Mouse (Mus musculus): Measurements from ENCODE around the gene Cd163l1.

Gene Cd163l1

DNA sequence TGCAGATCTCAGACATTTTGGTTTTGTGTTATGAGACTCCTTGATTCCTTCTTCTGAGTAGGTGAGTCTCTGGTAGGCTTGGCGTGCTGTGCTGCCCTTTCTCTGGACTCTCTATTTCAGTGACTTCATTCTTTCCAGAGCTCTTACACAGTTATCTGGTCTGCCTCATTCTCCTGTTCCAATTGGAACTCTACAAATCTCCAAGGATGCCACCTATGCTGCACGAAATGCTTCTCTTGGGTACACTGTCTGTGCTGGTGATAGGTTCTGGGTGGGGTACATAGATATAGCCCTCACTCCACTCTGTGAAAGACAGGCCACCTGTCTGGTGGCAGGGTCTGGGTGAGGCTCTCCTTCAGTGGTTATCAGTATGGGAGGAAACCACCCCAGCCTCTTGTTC lies at the start of gene Cd163l1:
Gene Cd163l1, plus strand, starts transcription at position 301 of the 400 bp plus-strand sequence.
- DNase-seq = no peak

DNA sequence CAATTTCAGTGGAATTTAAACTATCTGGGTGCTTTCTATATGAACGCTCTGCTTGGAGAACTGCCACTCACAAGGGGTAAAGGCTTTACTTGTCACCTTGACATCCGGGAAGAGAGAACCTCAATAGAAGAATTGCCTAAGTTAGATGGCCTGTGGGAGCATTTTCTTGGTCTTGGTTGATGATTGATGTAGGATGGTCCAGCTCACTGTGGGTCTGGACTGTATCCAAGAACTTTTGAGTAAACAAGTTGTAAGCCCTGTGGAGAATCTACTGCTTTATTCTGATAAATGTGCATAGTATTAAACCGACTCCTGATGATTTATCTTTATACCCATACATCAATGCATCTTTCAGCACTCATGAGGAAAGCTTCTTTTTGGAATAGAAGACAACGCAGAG lies 48.7 kb upstream of the Cd163l1 start:
- DNase-seq = no peak

DNA sequence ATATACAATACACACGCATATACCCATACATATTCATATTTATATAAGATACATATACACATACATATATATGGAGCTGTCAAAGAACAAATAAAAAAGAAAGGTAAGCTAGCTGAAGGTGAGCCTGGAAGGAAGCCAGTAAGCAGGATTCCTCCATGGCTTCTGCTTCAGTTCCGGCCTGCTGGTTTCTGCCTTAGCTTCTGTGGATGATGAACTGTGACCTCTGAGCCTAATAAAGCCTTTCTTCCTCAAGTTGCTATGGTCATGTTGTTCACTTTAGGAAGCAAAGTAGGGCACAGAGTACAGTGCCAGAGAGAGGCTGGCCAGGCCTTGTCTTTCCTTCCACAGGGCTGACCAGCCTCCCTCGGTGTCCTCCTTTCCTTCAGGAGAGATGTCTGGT lies 47.2 kb upstream of the Cd163l1 start:
- no peak for DNase-seq

DNA sequence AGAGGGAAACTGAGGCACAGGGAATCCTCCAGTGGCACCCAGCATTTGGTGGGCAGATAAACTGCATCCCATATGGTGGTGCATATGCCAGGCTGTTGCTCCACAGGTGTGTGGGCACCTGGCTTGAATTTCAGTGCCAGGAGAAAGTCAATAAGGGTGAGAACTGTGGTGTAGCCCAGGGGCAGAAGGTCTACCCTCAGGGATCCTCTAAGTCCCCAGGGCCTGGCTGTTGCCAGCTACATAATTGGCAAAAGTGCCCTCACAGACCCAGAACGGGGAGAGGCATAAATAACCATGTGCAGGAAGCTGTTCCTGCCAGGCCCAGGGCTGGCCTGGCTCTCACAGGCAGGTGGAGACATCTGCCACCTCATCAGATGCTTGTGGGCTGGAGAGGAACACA lies 45.1 kb upstream of the Cd163l1 start, which contains the start of gene Olfr523:
Gene Olfr523, plus strand, starts transcription at position 282 of the 400 bp plus-strand sequence.
- DNase-seq = no peak

DNA sequence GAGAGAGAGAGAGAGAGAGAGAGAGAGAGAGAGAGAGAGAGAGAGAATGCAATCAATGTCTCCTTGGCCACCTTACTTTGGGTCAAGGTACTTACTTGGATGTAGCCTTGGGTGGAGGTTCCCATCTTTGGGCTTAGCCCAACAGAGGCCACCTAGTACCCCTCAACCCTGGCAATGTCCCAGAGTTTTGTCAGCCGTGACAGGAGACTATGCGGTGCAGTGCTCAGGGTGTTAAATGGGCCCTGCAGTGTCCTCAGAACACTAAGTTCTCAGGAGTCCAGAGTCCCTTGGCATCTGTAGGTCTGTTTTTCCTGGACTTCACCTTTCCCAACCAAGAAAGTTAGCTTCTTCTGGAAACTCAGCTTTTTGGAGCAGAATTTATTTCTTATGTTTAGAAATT lies 38.9 kb upstream of the Cd163l1 start:
- DNase-seq = no peak

DNA sequence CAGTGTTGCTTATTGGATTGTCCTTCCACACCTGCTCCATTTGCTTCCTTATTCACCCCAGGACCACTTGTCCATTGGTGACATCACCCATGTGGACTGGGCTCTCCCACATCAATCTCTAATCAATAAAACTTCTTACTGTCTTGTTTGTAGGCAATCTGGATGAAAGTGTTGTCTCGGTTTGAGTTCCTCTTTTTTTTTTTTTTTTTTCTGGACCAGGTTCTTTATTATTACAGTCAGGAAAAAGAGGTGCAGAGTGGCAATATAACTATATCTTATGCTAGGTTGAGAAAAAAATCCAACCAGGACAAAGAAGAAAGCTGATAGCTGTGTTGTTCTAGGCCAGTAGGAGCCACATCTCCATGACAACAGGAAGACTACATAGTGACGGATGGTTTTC lies 37.4 kb upstream of the Cd163l1 start:
- no peak for DNase-seq

DNA sequence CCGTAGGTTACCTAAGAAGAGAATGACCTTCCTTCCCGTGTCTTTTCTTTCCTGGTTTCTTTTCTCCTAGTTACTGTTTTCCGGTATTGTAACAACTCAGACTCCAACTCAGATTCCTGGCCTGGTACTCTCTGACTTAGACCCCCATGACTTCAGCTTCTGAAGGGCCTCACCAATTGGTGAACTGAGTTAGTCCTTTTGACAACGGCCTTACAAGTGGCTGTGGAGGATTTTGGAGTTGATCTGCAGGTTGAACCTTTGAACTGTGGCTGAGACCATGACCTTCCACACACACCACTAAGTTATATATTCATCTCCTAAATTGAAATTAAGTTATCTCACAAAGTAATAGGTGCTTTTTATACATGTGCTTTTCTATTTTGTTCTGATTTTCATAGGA lies 33.9 kb upstream of the Cd163l1 start:
- no peak for DNase-seq

DNA sequence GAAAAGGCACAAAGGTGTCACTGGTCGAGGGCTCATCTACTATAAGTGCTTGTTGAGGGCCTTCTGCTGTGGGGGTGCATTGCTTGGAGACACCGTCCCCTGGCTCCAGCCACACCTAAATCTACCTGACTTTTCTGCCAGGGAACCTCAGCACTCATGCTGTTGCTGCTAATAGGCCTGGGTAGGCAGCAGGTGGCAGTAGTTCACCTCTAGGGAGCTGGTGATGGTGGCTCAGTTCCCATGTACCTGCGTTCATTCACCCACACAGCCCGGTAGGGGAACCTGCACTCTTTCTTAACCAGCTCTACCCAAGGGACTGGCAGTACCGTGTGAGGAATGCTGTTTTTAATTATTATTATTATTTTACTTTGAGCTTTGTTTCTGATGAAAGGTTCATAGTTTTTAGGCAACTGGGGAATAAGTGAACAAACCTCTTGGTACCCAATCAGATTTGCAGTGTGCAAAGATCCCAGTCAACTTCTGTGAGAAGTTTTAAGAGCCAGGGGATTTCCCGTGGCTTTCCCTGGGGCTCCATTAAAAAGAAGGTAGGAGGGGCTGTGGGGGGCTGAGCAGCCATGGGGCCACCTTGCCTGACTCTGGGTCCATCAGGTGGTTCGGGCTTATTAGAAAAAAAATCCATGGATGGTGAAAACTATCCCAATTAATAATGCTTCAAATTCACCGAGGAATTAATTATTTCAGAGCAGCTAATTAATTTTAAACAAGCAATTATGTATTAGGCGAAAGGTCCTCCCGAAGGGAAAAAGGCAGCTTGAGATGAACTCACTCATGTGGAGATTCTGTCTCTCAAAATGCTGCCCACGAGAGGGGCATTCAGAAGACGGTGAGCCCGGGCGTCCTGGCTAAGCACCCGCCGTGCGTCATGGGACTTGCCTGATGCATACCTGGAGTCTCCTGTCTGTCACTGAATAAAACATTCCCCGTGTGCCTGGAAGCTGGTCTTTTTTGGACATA lies 31.1 kb upstream of the Cd163l1 start:
- peak; percentile 23 for DNase-seq

DNA sequence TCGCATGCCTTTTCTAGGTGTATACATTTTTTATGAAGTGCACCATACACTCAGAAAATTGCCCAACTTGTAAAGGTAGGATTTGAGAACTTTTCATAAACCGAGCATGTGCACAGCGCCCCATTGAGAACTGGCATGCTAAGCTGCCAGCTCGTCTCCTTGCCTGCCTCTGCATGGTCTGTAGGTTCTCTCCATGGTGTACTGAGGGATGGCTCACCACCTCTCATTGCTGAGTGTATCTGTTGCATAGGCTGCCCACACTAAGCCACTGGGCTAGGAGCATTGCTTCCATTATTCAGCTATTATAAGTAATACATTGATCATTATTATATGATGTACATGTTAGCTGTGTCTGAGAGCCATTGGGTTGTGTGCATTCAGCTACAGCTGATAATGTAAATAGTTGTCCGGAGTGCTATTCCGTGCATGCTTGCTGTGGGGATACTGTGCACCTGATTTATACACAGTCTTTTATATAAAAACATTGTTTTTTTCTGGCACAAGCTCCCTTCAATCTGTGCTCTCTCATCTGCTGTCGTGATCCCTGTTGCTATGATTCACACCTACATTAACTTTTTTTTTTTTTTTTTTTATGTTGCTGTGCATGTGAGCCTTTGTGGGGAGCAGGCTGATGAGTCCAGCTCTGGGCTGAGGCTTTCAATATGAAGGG lies 30.2 kb upstream of the Cd163l1 start:
- DNase-seq = no peak

DNA sequence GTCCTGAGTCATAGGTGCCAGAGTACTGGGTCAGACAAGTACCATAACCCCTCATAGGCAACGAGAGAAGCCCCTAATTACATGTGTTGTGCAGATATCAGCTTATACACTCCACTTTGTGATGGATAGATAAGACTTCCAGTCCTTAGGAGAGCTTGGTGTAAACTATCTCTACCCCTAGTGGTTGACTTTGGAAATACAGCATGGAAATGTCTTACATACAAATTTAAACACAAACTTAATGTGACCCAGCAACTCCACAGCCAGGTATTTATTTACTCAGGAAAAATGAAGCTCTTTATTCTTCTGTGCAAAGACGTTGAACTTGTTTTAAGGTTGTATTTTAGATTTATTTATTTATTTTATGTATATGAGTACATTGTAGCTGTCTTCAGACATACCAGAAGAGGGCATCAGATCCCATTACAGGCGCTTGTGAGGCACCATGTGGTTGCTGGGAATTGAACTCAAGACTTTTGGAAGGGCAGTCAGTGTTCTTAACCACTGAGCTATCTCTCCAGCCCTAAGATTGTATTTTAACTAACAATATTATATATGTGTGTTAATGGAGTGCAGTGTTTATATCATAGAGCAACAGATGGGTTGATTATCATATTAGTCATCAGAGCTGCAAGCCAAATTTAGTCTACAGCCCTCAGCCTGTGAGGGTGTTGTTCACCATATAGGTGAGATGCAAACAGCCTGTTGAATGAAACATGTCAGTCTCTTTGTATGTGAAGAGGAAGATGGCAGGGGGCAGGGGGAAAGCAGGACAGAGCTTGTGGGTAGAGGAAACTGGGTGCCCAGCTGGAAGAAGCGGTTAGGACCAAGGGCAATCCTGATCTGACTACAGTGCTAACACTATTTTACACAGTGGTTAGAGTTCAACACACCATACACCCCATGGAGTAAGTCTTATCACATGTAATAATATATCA lies 29.4 kb upstream of the Cd163l1 start:
- DNase-seq = no peak

DNA sequence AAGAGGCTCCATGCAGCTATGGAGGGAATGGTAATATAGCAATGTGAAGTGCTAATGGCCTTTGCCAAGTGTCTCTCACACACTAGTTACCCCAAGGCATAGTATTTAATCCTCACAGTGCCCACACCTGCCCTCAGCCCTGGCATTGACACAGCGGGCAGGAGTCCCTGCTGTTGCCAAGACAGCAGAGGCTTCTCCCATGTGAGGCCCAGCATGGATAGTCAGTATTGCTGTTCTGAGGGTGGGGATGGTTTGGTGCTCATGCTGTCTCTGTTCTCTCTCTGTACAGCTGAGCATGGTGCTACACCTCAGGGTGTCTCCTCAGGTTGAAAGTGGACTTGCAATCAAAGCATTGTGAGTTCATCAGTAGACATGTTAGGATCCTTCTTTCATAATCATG lies 27.6 kb upstream of the Cd163l1 start:
- no peak for DNase-seq

DNA sequence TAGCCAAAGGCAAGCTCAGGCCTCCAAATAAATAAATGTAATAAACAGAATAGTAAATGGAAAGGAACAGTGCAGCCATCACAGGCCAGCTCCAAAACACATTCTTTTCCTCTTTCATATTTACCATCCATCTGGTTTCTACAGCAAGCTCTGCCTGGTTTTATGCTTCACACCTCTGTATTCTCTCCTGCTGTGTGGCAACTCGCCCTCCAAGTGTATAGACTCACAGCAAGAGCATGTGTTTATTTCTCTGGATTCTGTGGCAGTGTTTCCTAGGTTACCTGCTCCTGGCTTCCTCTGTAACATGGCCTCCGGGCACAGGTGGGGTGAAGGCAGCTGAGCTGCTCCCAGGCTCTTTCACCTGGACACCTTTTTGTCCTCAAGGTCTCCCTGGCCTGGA lies 25.6 kb upstream of the Cd163l1 start:
- DNase-seq = no peak

DNA sequence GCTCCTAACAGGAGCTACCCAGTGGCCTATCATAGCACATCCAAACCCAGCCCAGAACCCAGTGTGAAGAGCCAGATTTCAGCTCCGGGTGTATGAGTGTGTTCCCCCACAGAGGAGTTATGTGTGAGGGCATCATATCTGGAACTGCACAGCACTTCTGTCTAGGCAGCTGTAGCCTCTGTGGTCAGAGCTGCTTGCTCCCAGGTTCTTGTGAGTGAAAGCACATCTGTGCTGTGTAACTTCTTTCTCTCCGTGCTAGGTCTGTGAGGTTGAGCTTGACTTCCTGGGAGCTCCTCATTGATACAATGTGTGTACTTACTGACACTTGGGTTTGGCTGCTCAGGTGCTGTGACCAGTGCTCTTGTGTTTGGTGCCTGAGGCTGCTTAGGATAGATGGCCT lies 25.2 kb upstream of the Cd163l1 start:
- DNase-seq = no peak

DNA sequence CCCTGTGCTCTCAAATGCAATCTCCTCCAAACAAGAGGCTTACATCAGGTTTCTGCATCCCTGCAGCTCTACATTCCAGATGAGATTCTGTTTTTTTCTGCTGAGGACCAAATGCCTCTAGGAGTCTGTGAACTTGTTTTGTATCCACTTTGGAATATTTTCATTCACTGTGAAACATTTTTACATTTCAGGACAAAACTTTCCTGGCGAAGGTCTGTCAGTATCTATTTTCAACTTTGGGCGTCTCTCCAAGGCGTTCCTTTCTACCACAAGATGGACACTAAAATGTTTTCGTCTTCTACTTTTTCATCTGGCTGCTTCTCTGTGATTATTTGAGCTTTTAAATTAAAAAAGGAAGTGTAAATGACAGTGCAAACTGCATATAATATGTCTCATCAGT lies 24.0 kb upstream of the Cd163l1 start:
- no peak for DNase-seq

DNA sequence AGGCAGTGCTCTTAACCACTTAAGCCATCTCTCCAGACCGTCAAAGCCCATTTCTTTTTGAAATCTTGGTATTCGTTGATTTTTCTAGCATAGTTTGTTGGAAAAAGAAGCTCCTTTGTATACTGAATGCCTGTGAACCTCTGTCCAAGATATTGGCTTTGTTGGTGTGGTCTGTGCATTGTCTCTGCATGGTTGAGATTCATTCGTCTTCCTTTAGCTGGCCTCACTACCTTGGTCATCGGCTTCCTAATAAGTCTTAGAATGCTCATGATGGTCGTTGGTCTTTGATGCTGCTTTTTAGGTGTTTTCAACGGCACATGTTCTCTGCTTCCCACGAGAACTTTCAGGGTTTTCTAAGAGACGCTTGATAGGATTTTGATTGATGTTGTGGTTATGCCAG lies 22.1 kb upstream of the Cd163l1 start:
- DNase-seq = no peak

DNA sequence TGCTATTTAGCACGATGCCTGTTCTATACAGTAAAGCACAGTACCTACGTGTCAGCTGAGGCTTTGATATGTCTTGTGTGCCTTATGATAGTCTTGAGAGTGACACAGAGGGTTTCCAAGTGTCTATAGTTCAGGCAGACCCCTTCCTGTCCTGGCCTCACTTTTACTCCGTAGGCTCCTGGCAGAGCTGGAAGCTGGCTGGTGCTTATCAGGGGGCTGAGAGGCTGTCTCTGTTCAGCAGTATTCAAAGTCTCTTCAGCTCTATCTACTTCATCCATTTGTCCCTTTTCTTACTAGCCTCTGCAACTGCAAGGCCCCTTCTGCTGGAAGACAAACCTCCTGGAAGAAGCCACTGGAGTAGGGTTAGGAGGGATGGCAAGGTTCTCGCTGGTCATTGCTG lies 17.0 kb upstream of the Cd163l1 start:
- DNase-seq = no peak

DNA sequence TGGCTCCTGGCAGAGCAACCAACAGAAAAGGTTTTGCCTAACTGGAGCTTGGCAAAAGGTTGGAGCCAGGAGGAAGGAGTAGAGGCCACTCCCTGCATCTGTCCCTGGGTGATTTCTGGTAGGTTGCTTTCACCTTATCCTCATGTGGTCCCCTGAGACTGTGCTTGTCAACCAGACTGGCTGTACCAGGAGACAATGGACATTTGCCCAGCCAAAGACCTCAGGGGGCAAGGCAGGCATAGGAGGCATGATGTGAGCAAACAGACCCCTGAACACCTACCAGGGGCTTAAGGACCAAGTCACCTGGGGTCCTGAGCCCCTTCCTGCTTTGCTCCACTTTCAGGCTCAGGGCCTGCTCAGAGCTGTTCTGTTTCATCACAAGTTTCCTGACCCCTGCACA lies 12.2 kb upstream of the Cd163l1 start, which contains the start of gene Olfr524:
Gene Olfr524, minus strand, starts transcription at position 101 of the 400 bp plus-strand sequence.
- DNase-seq = no peak

DNA sequence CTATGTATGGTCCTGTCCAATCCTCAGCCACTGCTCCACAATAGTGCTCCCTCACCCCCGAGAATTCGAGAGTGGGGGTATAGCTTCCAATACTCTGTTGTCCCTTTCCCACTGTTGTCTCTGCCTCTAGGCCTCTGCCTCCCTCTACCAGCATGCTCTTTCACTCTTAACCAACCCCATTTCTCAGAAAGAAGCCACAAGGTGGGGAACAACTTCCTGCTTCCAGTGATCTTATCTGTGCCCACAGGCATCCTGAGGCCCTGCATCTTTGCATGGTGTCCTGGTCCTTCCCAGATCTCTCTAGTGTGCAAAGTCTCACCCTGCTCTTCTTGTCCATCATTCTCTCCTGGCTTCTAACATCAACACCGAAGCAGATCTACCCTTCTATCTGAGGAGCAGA lies 11.2 kb upstream of the Cd163l1 start:
- DNase-seq = no peak

DNA sequence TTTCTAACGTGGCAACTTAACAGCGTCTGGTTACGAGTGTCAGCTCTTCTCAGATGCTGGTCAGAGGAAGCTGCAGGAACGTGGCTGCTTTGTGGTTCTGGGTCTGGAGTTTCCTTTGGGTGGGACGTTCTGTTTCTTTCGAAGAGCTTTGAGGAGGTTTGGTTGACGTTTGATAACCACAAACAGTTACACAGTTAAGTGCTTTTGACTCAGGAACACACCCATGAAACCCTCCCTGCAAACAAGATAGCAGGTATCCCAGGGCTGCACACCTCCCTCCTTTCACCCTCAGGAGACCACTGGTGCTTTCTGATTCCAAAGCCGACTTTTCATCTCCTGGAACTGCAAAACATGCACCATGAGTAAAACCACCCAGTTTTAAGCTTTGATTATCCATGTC lies 9.9 kb upstream of the Cd163l1 start:
- peak; percentile 36 for DNase-seq

DNA sequence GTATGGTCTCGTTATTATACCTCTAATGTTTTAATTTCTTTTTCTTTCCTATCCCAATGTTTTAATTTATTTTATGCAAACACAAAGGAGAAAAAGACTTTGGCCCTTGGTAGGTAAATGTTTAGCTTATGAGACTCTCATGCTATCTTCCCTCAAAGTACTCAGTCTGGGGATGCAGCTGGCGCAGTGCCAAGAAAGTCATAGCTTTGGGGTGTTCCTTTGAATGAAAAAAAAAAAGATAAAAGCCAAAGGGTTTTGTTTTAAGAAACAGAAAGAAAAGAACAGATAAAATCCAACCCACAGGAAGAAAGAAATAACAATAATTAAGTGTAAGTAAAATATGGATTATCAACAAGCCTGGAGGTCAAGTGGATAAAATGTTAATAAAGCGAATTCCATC lies 9.4 kb upstream of the Cd163l1 start:
- peak; percentile 41 for DNase-seq

DNA sequence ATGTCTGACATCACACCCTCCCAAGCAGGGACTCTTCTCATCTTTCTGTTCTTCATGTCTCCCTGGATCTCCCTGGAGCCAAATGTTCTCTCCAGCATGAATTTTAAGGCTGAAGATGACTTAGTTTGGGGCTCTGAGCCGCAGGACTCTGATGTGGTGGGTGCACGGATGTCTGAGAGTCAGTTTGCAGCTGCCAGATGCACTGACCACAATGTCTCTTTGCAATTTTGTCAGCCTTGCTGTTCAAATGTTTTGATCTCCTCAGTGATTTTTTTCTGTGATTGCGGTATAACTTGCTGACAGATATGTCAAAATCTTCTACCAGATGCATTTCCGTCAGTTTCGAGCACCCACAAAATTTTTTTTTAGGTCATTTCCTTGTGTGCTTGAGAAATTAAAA lies 4.2 kb upstream of the Cd163l1 start:
- no peak for DNase-seq

DNA sequence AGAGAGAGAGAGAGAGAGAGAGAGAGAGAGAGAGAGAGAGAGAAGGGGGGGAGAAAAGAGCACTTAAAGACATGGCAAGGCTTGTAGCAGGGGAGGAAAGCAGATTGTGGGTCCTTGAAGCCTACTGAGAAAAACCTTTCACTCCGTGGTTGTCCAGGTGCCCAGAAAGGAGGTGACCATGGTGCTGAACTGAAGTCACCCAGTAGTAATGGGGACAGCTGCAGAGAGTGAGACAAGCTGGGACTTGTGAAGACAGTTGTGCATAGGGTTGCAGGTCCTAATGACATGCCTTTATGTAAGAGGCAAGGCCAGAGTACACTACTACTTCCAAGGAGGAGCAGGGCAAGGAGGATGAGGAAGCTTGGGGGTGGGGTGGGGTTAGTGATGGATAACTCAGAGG lies 1.2 kb downstream of the Cd163l1 start:
- no peak for DNase-seq

DNA sequence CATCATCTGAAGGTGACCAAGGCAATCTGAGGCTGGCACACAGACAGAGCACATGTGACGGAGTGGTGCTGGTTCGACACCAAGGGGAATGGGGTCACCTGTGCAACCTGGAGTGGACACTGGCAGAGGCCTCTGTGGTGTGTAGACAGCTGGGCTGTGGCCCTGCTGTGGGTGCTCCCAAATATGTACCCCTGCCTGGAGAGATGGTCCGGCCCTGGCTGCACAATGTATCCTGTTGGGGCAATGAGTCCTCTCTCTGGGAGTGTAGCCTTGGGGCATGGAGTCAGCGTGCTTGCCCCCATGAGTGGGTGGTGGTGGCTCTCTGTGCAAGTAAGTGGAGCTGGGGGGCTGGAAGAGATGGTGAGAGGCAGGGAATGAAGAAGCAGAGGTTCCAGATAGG lies 2.3 kb downstream of the Cd163l1 start:
- no peak for DNase-seq
